Mouse (Mus musculus): ENCODE results near the gene Mal.
A peak's percentile ranks its signal among the peaks of the same experiment; 100 is the strongest.
"Not testable (repeated sequence)": the region's sequence is repeated elsewhere in the genome, so short reads cannot be mapped to it uniquely, and the experiment has no call there.

Gene Mal

DNA sequence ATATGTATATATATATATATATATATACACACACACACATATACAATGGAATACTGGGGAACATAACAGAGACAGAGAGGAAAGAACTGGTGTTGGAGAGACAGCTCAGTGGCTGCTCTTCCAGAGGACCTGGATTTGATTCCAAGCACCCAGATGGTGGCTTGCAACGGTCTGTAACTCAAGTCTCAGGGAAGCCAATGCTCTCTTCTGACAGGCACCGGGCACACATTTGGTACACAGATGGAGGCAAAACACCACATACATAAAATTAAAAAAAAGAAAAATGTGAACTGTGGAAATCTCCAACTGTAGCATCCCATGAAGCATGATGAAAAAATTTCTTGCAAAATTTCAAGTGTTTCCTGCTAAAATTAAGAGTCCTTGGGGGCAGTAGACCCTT lies 31.7 kb downstream of the Mal start:
- DNase-seq (ENCODE audit: low spot score), result no peak

DNA sequence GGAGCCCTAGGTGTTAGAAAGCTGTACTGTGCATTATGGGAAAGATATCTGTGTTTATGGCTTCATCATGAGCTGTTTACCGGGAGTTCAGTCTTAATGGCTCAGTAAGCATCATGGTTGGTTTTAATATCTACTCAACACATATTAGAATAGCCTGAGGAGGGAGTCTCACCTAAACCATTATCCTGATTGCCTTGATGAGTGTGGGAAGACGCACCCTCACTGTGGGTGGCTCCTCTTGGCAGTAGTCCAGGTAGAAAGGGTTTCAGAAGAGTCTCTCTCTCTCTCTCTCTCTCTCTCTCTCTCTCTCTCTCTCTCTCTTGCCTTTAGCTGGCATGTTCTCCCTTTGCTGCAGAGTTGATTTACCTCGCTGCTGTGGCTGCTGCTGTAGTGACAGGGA lies 34.4 kb downstream of the Mal start:
- no peak for DNase-seq (ENCODE audit: low spot score)

DNA sequence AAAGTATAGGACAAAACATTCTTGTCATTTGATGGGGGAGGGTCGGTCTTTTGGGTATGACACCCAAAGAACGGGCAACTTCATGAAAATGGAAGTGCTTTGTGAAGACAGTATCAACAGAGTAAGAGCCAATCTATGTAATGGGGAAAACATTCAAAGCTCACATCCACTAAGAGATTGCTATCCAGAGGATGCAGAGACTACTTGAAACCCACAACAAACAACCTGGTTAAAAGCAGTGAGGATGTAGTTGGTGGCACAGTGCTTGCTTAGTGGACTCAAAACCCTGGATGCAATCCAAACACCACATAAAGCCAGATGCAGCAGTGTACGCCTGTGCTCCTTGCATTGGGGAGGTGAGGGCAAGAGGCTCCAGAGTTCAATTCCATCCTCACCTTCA lies 37.2 kb downstream of the Mal start:
- DNase-seq (ENCODE audit: low spot score), result no peak

DNA sequence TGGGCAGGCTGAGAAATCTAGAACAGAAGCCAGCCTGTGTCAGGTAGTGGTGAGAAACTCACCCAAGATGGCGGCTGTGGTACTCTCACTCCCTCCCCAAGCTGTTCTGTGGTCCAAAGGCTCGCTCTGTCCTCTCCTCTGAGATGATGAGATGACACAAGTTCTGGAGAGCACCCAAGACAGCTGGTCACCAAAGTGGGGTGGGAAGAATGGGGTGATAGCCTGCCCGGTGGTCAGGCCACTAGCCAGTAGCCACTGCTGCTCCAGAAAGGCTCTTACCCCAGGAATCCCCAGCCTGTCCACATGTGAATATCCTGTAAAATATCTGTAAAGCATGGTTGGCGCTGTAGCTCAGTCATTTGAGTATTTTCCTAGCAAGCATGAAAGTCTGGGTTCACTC lies 44.2 kb downstream of the Mal start:
- no peak for DNase-seq (ENCODE audit: low spot score)

DNA sequence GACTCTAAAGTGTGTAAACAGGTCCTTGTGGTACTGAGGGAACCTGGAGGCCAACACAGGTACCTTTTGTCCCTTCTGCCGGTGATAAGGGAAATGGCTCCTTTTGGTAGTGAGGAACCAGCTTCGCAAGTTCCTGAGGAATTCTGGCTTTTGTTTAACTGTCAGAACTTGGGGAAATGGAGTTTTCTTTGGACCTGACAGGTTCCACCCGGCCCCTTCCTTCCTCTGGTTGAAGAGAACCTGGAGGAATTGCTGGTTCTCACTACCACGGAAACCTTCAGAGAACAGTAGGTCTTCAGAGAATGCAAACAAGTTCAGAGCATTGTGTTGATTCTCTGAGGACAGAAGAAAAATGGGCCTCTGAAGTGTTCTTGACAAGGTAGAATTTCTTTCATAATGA lies 45.1 kb downstream of the Mal start:
- no peak for DNase-seq (ENCODE audit: low spot score)

GRCm38 (mm10) chr2:127608986-127609385 lies 47.5 kb downstream of the Mal start:
- no peak for DNase-seq (ENCODE audit: low spot score)

DNA sequence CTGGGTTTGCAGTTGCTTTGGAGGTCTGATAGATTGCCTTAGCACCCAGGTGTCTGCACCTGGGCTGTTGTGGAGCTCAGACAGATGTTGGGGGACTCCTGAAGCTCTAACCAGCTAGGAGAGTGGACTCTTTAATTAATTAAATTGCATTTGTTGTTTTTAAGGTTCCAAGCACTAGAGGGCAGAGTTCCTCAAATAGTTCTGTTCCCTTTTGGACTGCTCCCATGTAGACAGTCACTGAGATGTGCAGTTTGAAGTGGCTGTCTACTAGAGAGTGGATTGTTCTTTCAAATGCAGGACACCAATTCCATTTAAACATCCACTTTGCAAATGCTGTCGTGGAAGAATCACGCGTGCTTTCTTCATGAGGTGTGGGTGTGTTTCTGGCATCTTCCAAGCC lies 48.3 kb downstream of the Mal start:
- no peak for DNase-seq (ENCODE audit: low spot score)

GRCm38 (mm10) chr2:127605203-127605602 lies 51.3 kb downstream of the Mal start:
- no peak for DNase-seq (ENCODE audit: low spot score)

DNA sequence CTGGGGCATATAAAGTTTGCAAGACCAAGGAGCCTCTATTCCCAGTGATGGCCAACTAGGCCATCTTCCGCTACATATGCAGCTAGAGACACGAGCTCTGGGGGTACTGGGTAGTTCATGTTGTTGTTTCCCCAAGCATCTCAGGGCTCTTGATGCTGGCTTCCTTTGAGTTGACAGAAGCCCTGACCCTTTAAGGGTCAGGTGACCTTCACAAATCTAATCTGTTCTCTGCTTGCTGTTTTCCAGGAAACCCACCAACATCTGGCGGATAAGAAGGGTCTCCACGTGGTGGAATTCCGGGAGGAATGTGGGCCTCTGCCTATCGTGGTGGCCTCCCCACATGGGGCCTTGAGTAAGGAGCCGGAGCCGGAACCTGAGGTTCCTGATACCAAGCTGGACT lies 53.1 kb downstream of the Mal start:
- not testable (repeated sequence) for DNase-seq (ENCODE audit: low spot score)

DNA sequence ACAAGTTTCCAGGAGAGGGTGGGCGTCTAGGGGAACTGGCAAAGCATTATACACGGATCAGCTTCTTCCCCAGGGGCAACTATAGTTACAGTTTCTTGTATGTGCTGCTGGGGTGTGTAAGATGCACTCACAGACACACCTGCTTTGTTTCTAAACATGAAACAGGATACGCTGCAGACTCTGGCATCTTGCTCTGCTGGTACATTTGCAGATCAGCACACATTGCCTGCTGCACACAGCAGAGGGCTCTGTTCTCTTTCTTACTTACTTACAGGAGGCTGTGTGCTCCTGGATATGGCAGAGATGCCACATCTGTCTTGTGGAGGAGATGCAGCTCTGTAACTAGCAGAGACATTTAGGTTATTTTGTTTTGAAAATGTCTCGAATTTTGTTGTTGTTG lies 65.7 kb downstream of the Mal start:
- no peak for DNase-seq (ENCODE audit: low spot score)

GRCm38 (mm10) chr2:127590204-127590603 lies 66.3 kb downstream of the Mal start:
- no peak for DNase-seq (ENCODE audit: low spot score)

- no peak for DNase-seq (ENCODE audit: low spot score)
Observed at GRCm38 (mm10) chr2:127588897-127589296, 67.6 kb downstream of the Mal start.

- no peak for DNase-seq (ENCODE audit: low spot score)
Observed at GRCm38 (mm10) chr2:127587514-127587844, 69.0 kb downstream of the Mal start.

GRCm38 (mm10) chr2:127586694-127587513 lies 69.6 kb downstream of the Mal start, which contains the start of the genes Zfp661 and Mrps5:
Gene Zfp661 (minus strand): TSS chr2:127587094.
Gene Mrps5 (plus strand): TSS chr2:127587222.
- DNase-seq (ENCODE audit: low spot score), result peak; percentile 20

- DNase-seq (ENCODE audit: low spot score), result peak; percentile 68
Observed at GRCm38 (mm10) chr2:127584436-127584858, 72.0 kb downstream of the Mal start.

Data from urinary bladder, postnatal 10 days (tissue).